Mouse (Mus musculus): ENCODE measurements around the gene Parl. TPM values are rescaled to one million over a fixed set of nuclear protein-coding genes. Genes with fewer than 3 reads are reported as not detected.

The Parl gene
- total and polyA plus RNA-seq, 3 experiments, result 79.2 to 241 (median 126) TPM

DNA sequence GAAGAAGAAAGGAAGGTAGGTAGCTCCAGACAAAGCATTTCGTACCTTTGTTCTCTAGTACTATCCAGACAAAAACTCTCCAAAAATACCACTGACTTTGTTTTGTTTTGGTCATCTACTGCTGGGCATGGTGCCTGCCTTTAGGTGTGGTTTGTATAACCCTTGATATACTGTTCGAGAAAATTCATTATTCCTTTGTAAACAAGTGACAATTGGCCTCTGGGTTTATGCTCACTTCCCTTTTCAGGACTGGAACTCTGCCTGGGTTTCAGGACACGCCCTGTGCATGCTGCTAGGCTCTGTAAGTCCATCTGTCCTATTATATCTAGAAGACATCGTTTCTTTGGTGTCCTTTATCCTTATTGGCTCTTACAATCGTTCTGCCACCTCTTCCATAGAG lies 23.1 kb upstream of the Parl start, which contains the start of gene Cyp2ab1:
Gene Cyp2ab1, minus strand, starts transcription at position 119 of the 400 bp plus-strand sequence.
- no peaks in the 10 kb centered on the region for H3K79me2 ChIP-seq (ENCODE audit: control insufficient read depth, insufficient read depth, low read length, poor library complexity)
- H3K9me3 ChIP-seq (replicated peaks; ENCODE audit: insufficient read depth, low read length), result no peaks in the 10 kb centered on the region
- H3K4me1 ChIP-seq (ENCODE audit: control insufficient read depth in 1 of 2, insufficient read depth in 2 of 2, low read length in 2 of 2), result peaks cover 0 to 11% of the 10 kb centered on the region in 2 experiments; a peak in 3 of 4 replicates
- no peak for TF ChIP-seq SMC3 (IDR thresholded peaks at IDR 0.05; ENCODE audit: low read depth, low read length)
- 0 out of 2 replicates have a peak, but pooled peaks have one; percentile 29 for TF ChIP-seq SIN3A (IDR thresholded peaks at IDR 0.05; ENCODE audit: low read length)
- no peak for TF ChIP-seq POLR2A (IDR thresholded peaks at IDR 0.05; ENCODE audit: control insufficient read depth in 1 of 2, insufficient read depth in 1 of 2, low read depth in 1 of 2, low read length in 2 of 2, poor library complexity in 1 of 2)
- TF ChIP-seq TBP (IDR thresholded peaks at IDR 0.05; ENCODE audit: low read depth, low read length), result 0 out of 2 replicates have a peak, but pooled peaks have one; percentile 18
- peak; percentile 49; the same call in 1 of the 2 replicates for TF ChIP-seq MXI1 (IDR thresholded peaks at IDR 0.05; ENCODE audit: low read depth, low read length)
- peak within 1 kb of the TSS; percentile 56 for H3K9ac ChIP-seq (ENCODE audit: control insufficient read depth, low read depth, low read length, poor library complexity, severe bottlenecking)
- H3K36me3 ChIP-seq (ENCODE audit: control insufficient read depth in 1 of 2, insufficient read depth in 2 of 2, low read length in 2 of 2), result peaks cover 0 to 12% of the 10 kb centered on the region in 2 experiments; a peak in 2 of 4 replicates
- H3K27me3 ChIP-seq (ENCODE audit: control insufficient read depth in 1 of 2, insufficient read depth in 2 of 2, low read length in 2 of 2), result no peaks in the 10 kb centered on the region
- no peak within 1 kb of the TSS; the same call in 1 of the 2 replicates for H3K27ac ChIP-seq (ENCODE audit: control insufficient read depth, low read depth, low read length)
- peak within 1 kb of the TSS; percentile 25 to 59 for H3K4me3 ChIP-seq (ENCODE audit: control insufficient read depth in 1 of 2, insufficient read depth in 1 of 2, low read depth in 2 of 2, low read length in 2 of 2)
- DNase-seq (ENCODE audit: low read depth, low spot score), result peak; percentile 76

GRCm38 (mm10) chr16:20323907-20324306 lies 21.7 kb upstream of the Parl start:
- no peaks in the 10 kb centered on the region for H3K9me3 ChIP-seq (replicated peaks; ENCODE audit: insufficient read depth, low read length)

GRCm38 (mm10) chr16:20322274-20322673 lies 20.1 kb upstream of the Parl start:
- peak; percentile 28 for DNase-seq (ENCODE audit: low read depth, low spot score)
- TF ChIP-seq POLR2AphosphoS2 (IDR thresholded peaks at IDR 0.05; ENCODE audit: low read length) (no peak), MAZ (IDR thresholded peaks at IDR 0.05; ENCODE audit: low read depth, low read length) (no peak), RAD21 (IDR thresholded peaks at IDR 0.05; ENCODE audit: low read depth, low read length) (peak; percentile 18), JUND (IDR thresholded peaks at IDR 0.05; ENCODE audit: low read depth, low read length) (no peak), ELF1 (IDR thresholded peaks at IDR 0.05; ENCODE audit: low read depth, low read length) (no peak), MYB (IDR thresholded peaks at IDR 0.05; ENCODE audit: low read depth, low read length) (no peak), SMC3 (IDR thresholded peaks at IDR 0.05; ENCODE audit: low read depth, low read length) (peak; percentile 54), NRF1 (IDR thresholded peaks at IDR 0.05; ENCODE audit: insufficient read depth, low read depth, low read length, poor library complexity, severe bottlenecking) (no peak), CHD1 (IDR thresholded peaks at IDR 0.05; ENCODE audit: low read depth, low read length) (no peak), CTCF (IDR thresholded peaks at IDR 0.05 in 2 of 3, conservative IDR thresholded peaks at IDR 0.05 in 1 of 3; ENCODE audit: control insufficient read depth in 1 of 3, insufficient read depth in 1 of 3, low read depth in 2 of 3, low read length in 3 of 3, poor library complexity in 1 of 3, severe bottlenecking in 1 of 3) (peak in 1 of 3 experiments; percentile 43; a peak in 3 of 6 replicates), TBP (IDR thresholded peaks at IDR 0.05; ENCODE audit: low read depth, low read length) (no peak), UBTF (IDR thresholded peaks at IDR 0.05; ENCODE audit: borderline replicate concordance, insufficient read depth, low read depth, low read length) (no peak)
- peaks cover 0 to 11% of the 10 kb centered on the region in 2 experiments; a peak in 3 of 4 replicates for H3K4me1 ChIP-seq (ENCODE audit: control insufficient read depth in 1 of 2, insufficient read depth in 2 of 2, low read length in 2 of 2)
- no peak overlapping the region for H3K27ac ChIP-seq (ENCODE audit: control insufficient read depth, low read depth, low read length)
- H3K4me3 ChIP-seq (ENCODE audit: control insufficient read depth in 1 of 2, insufficient read depth in 1 of 2, low read depth in 2 of 2, low read length in 2 of 2), result no peak overlapping the region
- peaks cover 0 to 12% of the 10 kb centered on the region in 2 experiments; a peak in 2 of 4 replicates for H3K36me3 ChIP-seq (ENCODE audit: control insufficient read depth in 1 of 2, insufficient read depth in 2 of 2, low read length in 2 of 2)
- H3K27me3 ChIP-seq (ENCODE audit: control insufficient read depth in 1 of 2, insufficient read depth in 2 of 2, low read length in 2 of 2), result no peaks in the 10 kb centered on the region
- H3K9me3 ChIP-seq (replicated peaks; ENCODE audit: insufficient read depth, low read length), result no peaks in the 10 kb centered on the region
- no peaks in the 10 kb centered on the region for H3K79me2 ChIP-seq (ENCODE audit: control insufficient read depth, insufficient read depth, low read length, poor library complexity)
- H3K9ac ChIP-seq (ENCODE audit: control insufficient read depth, low read depth, low read length, poor library complexity, severe bottlenecking), result no peak overlapping the region

More at GRCm38 (mm10) chr16:20323907-20324306, 21.7 kb upstream of the Parl start:
- Histone ChIP-seq H3K27ac (ENCODE audit: control insufficient read depth, low read depth, low read length) (no peak overlapping the region; the same call in 1 of the 2 replicates), H3K36me3 (ENCODE audit: control insufficient read depth in 1 of 2, insufficient read depth in 2 of 2, low read length in 2 of 2) (peaks cover 0 to 12% of the 10 kb centered on the region in 2 experiments; a peak in 2 of 4 replicates), H3K27me3 (ENCODE audit: control insufficient read depth in 1 of 2, insufficient read depth in 2 of 2, low read length in 2 of 2) (no peaks in the 10 kb centered on the region), H3K9ac (ENCODE audit: control insufficient read depth, low read depth, low read length, poor library complexity, severe bottlenecking) (peak overlapping the region; percentile 33; the same call in 1 of the 2 replicates), H3K79me2 (ENCODE audit: control insufficient read depth, insufficient read depth, low read length, poor library complexity) (no peaks in the 10 kb centered on the region), H3K4me1 (ENCODE audit: control insufficient read depth in 1 of 2, insufficient read depth in 2 of 2, low read length in 2 of 2) (peaks cover 0 to 11% of the 10 kb centered on the region in 2 experiments; a peak in 3 of 4 replicates), H3K4me3 (ENCODE audit: control insufficient read depth in 1 of 2, insufficient read depth in 1 of 2, low read depth in 2 of 2, low read length in 2 of 2) (no peak overlapping the region)
- TF ChIP-seq ETS1 (IDR thresholded peaks at IDR 0.05; ENCODE audit: low read depth, low read length), result no peak
- DNase-seq (ENCODE audit: low read depth, low spot score), result peak; percentile 20

All from MEL (cell line).